Mouse (Mus musculus) midbrain, postnatal 0 days (tissue): ENCODE measurements at regions not wholly inside any gene's neighbourhood (a gene's known extent, or its start where the extent isn't known, plus 50 kb on each side); places are given as distances from the start of the nearest gene placed in this dataset.

Experiments
- ATAC-seq: fragments of 200-750 bp; cut with Nextera tagmentation; 2 replicates; pipeline ENCODE4 v1.8.0; 2017; ENCODE audit warnings: moderate number of reproducible peaks, mild to moderate bottlenecking, moderate TSS enrichment, moderate library complexity; ENCODE audit not compliant: low FRiP score
- DNase-seq: peaks from one replicate; pipeline ENCODE4 v3.0.0-alpha.2; 2015; ENCODE audit warnings: low spot score
- H3K27ac ChIP-seq: fragments of 300-500 bp; sonication (generic); 2 replicates; pipeline ENCODE4 v1.5.1; 2014; ENCODE audit warnings: low read depth, mild to moderate bottlenecking, low read length, mixed read lengths
- H3K27me3 ChIP-seq: fragments of 300-500 bp; sonication (generic); 2 replicates; pipeline ENCODE4 v1.6.1; 2014; ENCODE audit warnings: low read length, control low read depth, mixed read lengths; ENCODE audit not compliant: insufficient read depth
- H3K36me3 ChIP-seq: fragments of 300-500 bp; sonication (generic); 2 replicates; pipeline ENCODE4 v1.6.1; 2014; ENCODE audit warnings: low read length, control low read depth, mixed read lengths; ENCODE audit not compliant: insufficient read depth
- H3K4me1 ChIP-seq: fragments of 300-500 bp; sonication (generic); 2 replicates; pipeline ENCODE4 v1.6.1; 2014; ENCODE audit warnings: mild to moderate bottlenecking, control low read depth, antibody characterized with exemption, low read length, mixed read lengths; ENCODE audit not compliant: insufficient read depth
- H3K4me2 ChIP-seq: fragments of 300-500 bp; sonication (generic); 2 replicates; pipeline ENCODE4 v1.6.1; 2014; ENCODE audit warnings: low read depth, mild to moderate bottlenecking, low read length, mixed read lengths; ENCODE audit not compliant: poor library complexity, severe bottlenecking
- H3K4me3 ChIP-seq: fragments of 300-500 bp; sonication (generic); 2 replicates; pipeline ENCODE4 v1.5.1; 2014; ENCODE audit warnings: low read depth, mild to moderate bottlenecking, low read length, moderate library complexity
- H3K9ac ChIP-seq: fragments of 300-500 bp; sonication (generic); replicated peaks from 2 replicates; pipeline ENCODE4 v1.6.1; 2014; ENCODE audit warnings: mild to moderate bottlenecking, low read length, moderate library complexity, mixed read lengths; ENCODE audit not compliant: poor library complexity, severe bottlenecking
- H3K9me3 ChIP-seq: fragments of 300-500 bp; sonication (generic); 2 replicates; pipeline ENCODE4 v1.6.1; 2016; ENCODE audit warnings: low read length, control low read depth
- CTCF ChIP-seq: IDR thresholded peaks from 2 replicates; pipeline ENCODE4 v1.5.1; 2016; ENCODE audit warnings: antibody characterized with exemption, mild to moderate bottlenecking
- WGBS: fragments of 180-500 bp; shearing (Covaris S2); extraction: QIAGEN DNeasy Blood & Tissue Kit; methylation state at CpG from one replicate; pipeline ENCODE4 v1.1.7; 2014; 5-methylcytosine and 5-hydroxymethylcytosine counted together

GRCm38 (mm10) chr8:44094818-44095217, 385.0 kb upstream of the Adam34 start:
- Histone ChIP-seq H3K4me1 (no peaks in the 10 kb centered on the region), H3K4me2 (no peak overlapping the region), H3K27ac (no peak overlapping the region), H3K27me3 (no peaks in the 10 kb centered on the region), H3K36me3 (no peaks in the 10 kb centered on the region), H3K4me3 (no peak overlapping the region), H3K9me3 (no peaks in the 10 kb centered on the region), H3K9ac (no peak overlapping the region)
- ATAC-seq: no peak
- no peak for DNase-seq
- no peak for TF ChIP-seq CTCF
- WGBS: 84% methylated on average over 1 of the region's 1 CpGs

DNA sequence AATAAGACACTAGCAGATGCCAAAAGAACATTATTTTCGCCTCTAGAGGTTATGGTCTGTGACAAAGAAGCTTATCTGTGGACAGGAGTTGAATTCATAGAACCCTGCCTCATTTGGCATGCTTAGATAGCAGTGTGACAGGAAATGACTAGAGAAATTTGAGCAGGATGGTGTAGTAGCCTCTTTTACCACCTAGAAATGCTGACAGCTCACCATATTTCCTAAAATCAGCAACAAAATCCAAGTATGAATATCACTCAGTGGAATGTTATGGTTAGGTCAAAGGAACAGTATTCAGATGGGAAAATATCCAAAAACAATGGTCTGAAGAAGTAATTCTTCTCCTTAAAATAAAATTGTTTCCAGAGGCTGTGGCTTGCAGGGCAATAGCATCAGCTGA, 383.6 kb upstream of the Adam34 start:
- Histone ChIP-seq H3K9ac (no peak overlapping the region), H3K36me3 (no peaks in the 10 kb centered on the region), H3K27me3 (no peaks in the 10 kb centered on the region), H3K4me3 (no peak overlapping the region), H3K4me1 (no peaks in the 10 kb centered on the region), H3K27ac (no peak overlapping the region), H3K4me2 (no peak overlapping the region), H3K9me3 (no peaks in the 10 kb centered on the region)
- no peak for ATAC-seq
- 55% methylated on average over 1 of the region's 1 CpGs for WGBS
- no peak for DNase-seq
- TF ChIP-seq CTCF: no peak

GRCm38 (mm10) chr8:44082057-44082456, 372.2 kb upstream of the Adam34 start:
- no peak overlapping the region for H3K9ac ChIP-seq
- H3K27me3 ChIP-seq: no peaks in the 10 kb centered on the region
- H3K4me3 ChIP-seq: no peak overlapping the region
- no peak for TF ChIP-seq CTCF
- H3K36me3 ChIP-seq: no peaks in the 10 kb centered on the region
- 86% methylated on average over 4 of the region's 4 CpGs for WGBS
- H3K9me3 ChIP-seq: no peaks in the 10 kb centered on the region
- H3K4me2 ChIP-seq: no peak overlapping the region
- ATAC-seq (no peak), DNase-seq (no peak)
- H3K27ac ChIP-seq: no peak overlapping the region
- no peaks in the 10 kb centered on the region for H3K4me1 ChIP-seq

- Histone ChIP-seq H3K4me3 (no peak overlapping the region), H3K9me3 (no peaks in the 10 kb centered on the region), H3K4me2 (no peak overlapping the region), H3K4me1 (no peaks in the 10 kb centered on the region), H3K9ac (no peak overlapping the region), H3K36me3 (no peaks in the 10 kb centered on the region), H3K27ac (no peak overlapping the region), H3K27me3 (no peaks in the 10 kb centered on the region)
- ATAC-seq: no peak
- DNase-seq: no peak
- WGBS: 71% methylated on average over 5 of the region's 5 CpGs
- no peak for TF ChIP-seq CTCF
Observed at GRCm38 (mm10) chr8:44058846-44059245, 349.0 kb upstream of the Adam34 start.

GRCm38 (mm10) chr8:44042572-44043355, 332.9 kb upstream of the Adam34 start:
- Histone ChIP-seq H3K4me3 (no peak overlapping the region), H3K9ac (no peak overlapping the region)
- WGBS: 94% methylated on average over 8 of the region's 8 CpGs

DNA sequence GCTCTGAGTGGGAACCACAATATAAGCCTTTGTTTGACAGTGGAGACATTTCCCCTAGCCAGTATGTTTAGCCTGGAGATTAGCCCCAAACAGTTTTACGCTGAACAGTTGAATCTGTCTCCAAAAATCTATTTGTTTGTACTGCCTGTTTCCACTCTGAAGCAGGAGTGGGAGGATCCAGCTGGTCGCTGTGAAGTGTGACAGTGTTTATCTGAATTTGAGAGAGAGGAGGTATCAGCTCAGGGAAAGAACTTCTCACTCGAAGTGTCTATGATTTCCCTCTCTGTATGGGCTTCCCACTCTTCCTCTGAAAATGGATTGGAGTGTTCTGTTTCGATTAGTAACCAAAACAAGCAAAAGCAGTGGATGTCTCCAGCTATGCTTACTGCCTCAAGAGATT, 324.4 kb upstream of the Adam34 start:
- no peaks in the 10 kb centered on the region for H3K9me3 ChIP-seq
- WGBS: 73% methylated on average over 4 of the region's 4 CpGs
- H3K36me3 ChIP-seq: no peaks in the 10 kb centered on the region
- TF ChIP-seq CTCF: no peak
- H3K27me3 ChIP-seq: no peaks in the 10 kb centered on the region
- H3K9ac ChIP-seq: no peak overlapping the region
- no peak overlapping the region for H3K4me2 ChIP-seq
- DNase-seq (no peak), ATAC-seq (no peak)
- H3K27ac ChIP-seq: no peak overlapping the region
- H3K4me1 ChIP-seq: no peaks in the 10 kb centered on the region
- no peak overlapping the region for H3K4me3 ChIP-seq

More at GRCm38 (mm10) chr8:44042572-44043355, 332.9 kb upstream of the Adam34 start:
- H3K27me3 ChIP-seq: no peaks in the 10 kb centered on the region
- no peak overlapping the region for H3K4me2 ChIP-seq
- no peaks in the 10 kb centered on the region for H3K4me1 ChIP-seq
- no peaks in the 10 kb centered on the region for H3K36me3 ChIP-seq
- H3K9me3 ChIP-seq: no peaks in the 10 kb centered on the region
- no peak overlapping the region for H3K27ac ChIP-seq
- no peak for ATAC-seq
- no peak for TF ChIP-seq CTCF
- DNase-seq: no peak
